Mouse (Mus musculus): ENCODE results near the gene Cyp2u1.

Gene Cyp2u1

DNA sequence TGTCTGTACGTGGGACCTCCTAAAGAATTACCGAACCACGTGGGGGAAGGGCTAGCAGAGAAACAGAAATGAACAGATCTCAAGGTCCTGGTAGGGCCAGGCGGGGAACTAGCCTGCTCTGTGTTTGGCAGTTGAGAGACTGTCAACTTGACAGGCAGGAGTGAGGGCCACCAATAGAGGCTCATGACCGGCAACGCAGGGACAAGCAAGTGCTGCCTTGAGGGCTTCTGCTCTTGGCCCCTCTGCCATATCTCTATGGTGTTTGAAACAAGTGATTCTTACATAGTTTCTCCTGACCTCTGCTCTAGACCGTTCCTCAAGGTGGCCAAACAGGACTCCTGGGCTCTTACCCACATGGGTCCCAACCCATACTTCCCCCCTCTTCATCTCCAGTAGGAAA, 51.4 kb downstream of the Cyp2u1 start:
- no peak for DNase-seq

GRCm38 (mm10) chr3:131250978-131251377, 52.0 kb downstream of the Cyp2u1 start:
- DNase-seq = no peak

- DNase-seq = no peak
Measured at GRCm38 (mm10) chr3:131250283-131250682, 52.7 kb downstream of the Cyp2u1 start.

DNA sequence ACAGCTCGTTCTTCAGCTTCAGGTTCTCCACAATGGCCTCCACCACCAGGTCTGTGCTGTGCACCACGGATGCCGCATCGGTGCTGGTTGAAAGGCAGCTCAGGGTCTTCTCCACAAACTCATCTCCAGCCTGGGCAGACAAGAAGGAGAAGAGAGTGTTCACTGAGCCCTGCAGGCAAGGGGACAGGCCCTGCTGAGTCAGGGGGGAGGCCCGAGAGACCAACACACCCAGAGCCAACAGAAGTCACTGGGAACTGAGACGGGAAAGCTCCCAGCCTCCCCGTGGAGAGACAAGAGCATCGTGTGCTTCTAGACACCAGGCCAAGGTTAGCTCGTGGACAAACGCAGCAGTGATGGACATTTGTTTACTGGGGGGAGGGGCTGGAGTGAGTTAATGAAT, 54.6 kb downstream of the Cyp2u1 start:
- no peak for DNase-seq

- DNase-seq = no peak
Measured at GRCm38 (mm10) chr3:131247851-131248250, 55.2 kb downstream of the Cyp2u1 start.

- no peak for DNase-seq
Measured at GRCm38 (mm10) chr3:131247447-131247846, 55.6 kb downstream of the Cyp2u1 start.

DNA sequence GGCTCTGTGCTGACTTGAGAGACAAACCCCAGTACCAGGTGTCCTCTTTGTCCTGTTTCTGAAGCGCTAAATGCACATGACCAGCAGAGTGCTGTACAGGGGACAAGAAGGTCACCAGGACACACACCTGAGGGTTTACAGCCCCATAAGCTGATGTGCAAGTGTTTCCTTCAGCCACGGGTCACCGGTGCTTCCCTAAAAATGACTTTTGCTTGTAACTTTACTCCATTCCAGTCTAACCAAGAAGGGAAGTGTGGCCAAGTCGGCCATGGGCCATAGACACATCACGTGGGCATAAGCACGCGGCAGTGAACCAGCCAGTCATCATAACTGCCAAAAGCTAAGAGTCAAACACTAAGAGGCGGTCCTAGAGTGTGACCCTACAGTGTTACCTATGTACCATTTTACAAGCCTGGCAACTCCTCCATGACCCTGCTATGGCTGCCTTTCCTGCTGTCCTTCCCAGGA, 56.4 kb downstream of the Cyp2u1 start:
- no peak for DNase-seq

GRCm38 (mm10) chr3:131245766-131246578, 57.1 kb downstream of the Cyp2u1 start:
- DNase-seq = peak; percentile 16 to 41
